Mouse (Mus musculus): ENCODE data around the gene H2al2a. TPM values are rescaled to one million over a fixed set of nuclear protein-coding genes. Genes with fewer than 3 reads are reported as not detected.
"Not testable (repeated sequence)": the region's sequence is repeated elsewhere in the genome, so short reads cannot be mapped to it uniquely, and the experiment has no call there.

H2al2a gene
- total RNA-seq, 2 experiments from 2014 or later = not detected

- intact Hi-C loops (cut with DNase I) = no loop called here
- DNase-seq = no peak
These were observed 14.0 kb downstream of the H2al2a start for GRCm38 (mm10) chr2:17982747-17983146.

- intact Hi-C loops (cut with DNase I) = no loop called here
- DNase-seq = no peak
These were observed 18.1 kb downstream of the H2al2a start for GRCm38 (mm10) chr2:17978706-17979105.

DNA sequence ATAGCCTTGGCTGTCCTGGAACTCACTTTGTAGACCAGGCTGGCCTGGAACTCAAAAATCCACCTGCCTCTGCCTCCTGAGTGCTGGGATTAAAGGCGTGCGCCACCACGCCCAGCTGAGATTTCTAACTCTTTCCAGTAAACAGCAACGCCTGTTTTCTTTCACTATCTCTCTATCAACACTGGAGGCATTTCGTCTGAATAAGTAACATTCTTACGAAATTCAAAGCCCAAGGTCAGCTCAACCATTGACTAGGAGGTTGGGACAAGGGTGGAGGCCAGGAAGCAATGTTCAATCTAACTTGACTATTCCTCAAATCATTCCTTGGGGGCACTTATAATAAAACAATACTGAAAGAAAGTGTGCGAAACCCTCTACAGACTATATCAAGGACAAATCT is 18.5 kb downstream of the H2al2a start:
- DNase-seq; intact Hi-C loops (cut with DNase I): not testable (repeated sequence)

DNA sequence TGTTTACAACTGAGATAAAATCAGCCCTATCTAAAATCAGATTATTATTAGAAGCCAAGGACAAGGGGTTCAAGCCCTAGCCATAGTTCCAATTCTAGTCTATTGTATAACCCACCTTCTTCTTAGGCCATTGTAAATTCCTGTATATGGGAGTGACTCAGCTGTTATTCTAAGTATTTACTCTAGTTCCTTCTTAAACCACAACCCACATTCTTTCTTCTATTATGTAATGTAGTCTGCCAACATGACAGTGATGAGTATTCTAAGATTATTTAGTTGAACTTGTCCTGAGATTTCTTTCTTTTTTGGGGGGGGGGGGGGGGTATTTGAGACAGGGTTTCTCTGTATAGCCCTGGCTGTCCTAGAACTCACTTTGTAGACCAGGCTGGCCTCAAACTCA is 19.1 kb downstream of the H2al2a start:
- intact Hi-C loops (cut with DNase I) = not testable (repeated sequence)

DNA sequence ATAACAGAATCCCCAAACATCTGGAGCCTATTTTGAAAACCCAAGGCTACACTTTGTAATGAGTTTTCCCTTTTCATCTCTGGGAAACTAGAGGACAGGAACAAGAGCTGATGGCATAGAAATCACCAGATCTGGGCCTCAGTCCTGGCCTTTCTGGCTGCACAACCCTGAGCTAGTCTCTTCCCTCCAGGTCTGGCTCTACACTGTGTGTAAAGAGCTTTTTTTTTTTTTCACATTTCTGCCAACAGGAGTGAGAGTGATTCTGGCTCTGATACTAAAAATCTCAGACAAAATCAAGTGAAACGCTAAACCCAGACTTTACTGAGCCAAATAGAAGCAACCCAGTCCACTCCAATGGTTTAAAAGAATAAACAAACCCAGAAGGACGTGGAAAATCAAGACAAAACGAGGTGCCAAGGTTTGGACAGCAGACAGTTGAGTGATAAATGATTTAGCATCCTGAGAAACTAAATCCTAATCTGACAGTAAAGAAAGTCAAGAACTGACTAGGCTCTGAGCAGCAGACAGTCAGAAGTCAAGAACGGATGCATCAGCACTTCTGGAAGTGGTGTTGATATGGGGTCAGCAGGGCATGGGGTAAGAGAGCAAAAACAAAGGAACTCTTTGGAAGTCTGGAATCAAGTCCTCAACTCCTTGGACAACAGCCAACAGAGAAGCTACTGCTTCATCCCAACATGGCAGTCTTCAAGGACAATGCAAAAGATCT is 21.0 kb downstream of the H2al2a start:
- intact Hi-C loops (cut with DNase I) = no loop called here
- DNase-seq = no peak

More for the DNA sequence above, 19.1 kb downstream of the H2al2a start:
- DNase-seq = not testable (repeated sequence)

DNA sequence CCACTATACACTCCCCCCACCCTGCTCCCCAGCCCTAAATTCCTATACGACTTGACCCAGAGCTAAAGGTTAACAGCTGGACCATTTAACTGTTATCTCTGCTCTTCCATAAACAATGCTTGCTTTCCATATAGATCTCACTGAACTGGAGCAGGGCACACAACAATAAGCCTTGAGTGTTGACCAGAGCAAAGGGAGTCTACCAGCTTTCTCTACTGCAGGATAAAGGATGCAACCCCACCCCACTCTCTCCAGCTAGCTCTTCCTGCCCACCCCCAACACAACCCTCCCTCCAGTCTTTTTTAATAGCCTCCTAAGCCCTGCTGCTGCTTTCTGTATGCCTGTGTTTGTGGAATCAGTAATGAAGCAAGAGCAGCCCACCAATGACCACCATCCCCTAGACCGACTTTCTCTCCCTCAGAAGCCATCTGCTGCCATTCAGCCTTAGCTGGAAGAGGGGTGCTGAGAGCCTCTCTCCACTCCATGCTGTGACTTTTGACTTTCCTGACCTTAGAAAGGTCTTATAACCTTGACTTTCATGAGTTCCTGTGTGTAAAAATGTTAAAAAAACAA is 22.8 kb downstream of the H2al2a start:
- intact Hi-C loops (cut with DNase I) = no loop called here
- DNase-seq = no peak

DNA sequence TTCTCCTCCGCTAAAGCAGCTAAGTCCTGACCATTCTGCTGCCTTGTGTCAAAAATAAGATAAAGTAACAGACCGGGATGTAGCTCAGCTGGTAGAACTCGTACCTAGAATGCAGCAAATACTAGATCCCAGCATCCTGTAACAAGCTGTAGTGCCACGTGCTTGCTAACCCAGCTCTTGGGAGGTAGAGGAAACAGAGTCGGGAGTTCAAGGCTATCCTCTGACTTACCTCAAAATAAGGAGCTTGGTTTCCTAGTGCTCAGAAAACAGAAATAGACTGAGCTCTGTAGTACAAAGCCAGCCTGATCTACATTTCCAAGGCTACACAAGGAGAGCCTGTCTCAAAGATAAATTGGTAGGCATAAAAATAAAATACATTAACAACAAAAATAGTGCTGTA is 23.5 kb downstream of the H2al2a start:
- intact Hi-C loops (cut with DNase I) = no loop called here
- DNase-seq = no peak

- DNase-seq = no peak
- intact Hi-C loops (cut with DNase I) = no loop called here
These were observed 23.9 kb downstream of the H2al2a start for GRCm38 (mm10) chr2:17972843-17973242.

DNA sequence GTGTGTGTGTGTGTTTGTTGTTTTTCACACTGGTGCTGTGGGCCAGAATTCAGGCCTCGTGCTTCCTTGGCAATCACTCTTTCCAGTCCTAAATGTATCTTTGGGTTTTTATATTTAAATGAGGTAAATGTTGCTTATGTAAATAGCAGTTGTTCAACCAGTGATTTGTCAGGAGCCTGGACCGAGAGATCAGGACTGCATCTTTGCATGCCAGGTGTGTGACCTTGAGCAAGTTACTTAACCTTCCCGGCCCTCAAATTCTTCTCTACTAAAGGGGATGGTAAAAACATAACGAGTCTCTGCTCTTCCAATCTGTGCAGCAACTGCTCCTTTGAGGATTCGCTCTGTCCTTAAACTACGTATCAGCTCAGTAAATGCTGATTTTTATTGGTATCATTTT is 25.4 kb downstream of the H2al2a start:
- intact Hi-C loops (cut with DNase I) = no loop called here
- DNase-seq = no peak

DNA sequence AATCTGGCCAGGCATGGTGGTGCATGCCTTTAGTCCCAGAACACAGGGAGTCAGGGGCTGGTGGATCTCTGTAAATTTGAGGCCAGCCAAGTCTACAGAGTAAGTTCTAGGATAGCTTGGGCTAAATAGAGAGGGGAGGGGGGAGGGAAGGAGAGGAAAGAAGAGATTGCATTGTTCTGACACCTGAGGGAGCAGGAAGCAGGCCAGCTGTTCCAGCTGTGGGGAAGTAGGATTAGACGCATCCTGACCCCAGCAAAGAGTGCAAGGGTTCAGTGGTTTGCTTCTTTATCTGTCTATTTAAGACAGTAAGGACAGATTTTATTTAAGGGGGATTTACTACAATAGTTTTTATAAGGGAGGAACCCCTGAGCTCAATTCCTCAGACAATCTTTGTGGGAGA is 26.1 kb downstream of the H2al2a start:
- intact Hi-C loops (cut with DNase I) = no loop called here
- no peak for DNase-seq

DNA sequence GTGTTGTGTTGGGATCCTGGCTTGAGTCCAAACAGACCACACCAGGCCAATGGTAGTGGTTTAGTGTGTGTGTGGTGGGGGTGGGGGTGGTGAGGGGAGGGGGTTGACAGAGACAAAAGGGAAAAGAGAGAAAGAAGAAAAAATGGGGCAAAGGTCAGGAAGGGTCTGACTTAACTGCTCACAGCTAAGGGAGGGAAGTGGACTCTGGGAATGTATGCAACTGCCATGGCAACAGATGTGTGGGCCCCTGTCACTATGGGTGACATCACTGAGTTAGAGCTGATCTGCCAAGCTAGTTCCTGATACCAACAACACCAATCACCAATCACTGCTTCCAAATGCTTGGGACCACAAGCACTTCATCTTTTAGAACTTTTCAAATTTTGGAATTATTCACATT is 26.6 kb downstream of the H2al2a start:
- no peak for DNase-seq
- intact Hi-C loops (cut with DNase I) = no loop called here

- intact Hi-C loops (cut with DNase I) = no loop called here
- DNase-seq = no peak
These were observed 28.2 kb downstream of the H2al2a start for GRCm38 (mm10) chr2:17968571-17968970.

GRCm38 (mm10) chr2:17968037-17968436 is 28.7 kb downstream of the H2al2a start:
- intact Hi-C loops (cut with DNase I); DNase-seq: not testable (repeated sequence)

DNA sequence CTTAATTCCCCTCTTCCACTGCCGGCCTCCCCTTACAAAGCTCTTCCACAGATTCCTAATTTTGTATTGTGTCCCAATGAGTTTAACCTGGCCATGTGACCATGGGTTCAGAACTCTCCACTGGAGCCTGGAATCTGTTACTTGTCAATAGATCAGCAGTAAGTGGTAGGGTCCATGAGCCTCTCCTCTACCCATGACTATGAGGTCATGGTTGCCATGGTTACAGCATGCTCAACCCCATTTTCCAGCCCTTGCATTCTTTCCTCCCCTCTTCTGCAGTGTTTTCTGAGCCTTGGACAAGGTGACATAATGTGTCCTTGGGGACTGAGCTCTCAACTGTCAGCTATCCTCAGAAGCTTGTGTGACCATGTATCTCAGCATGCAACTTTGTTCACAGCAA is 37.3 kb downstream of the H2al2a start:
- intact Hi-C loops (cut with DNase I) = no loop called here
- DNase-seq = no peak

GRCm38 (mm10) chr2:17946875-17947274 is 49.9 kb downstream of the H2al2a start:
- intact Hi-C loops (cut with DNase I) = loop anchor here (10.0 kb wide), 1 partner anchor 258 kb away; no protein-coding TSS in a partner anchor

More at GRCm38 (mm10) chr2:17946875-17947274, 49.9 kb downstream of the H2al2a start:
- DNase-seq = no peak

Other genes starting within 250 kb of the H2al2a start
- 1 to 10 TPM; 3.0 to 4.2 TPM for gene A930004D18Rik, start 40.8 kb upstream of the H2al2a start, total RNA-seq (2021)
- gene Skida1, start 52.1 kb upstream of the H2al2a start, total RNA-seq (2021) = 1 to 10 TPM; 4.8 to 5.7 TPM
- 10 to 100 TPM; 40.6 to 43.1 TPM for gene Mllt10, start 58.3 kb upstream of the H2al2a start, total RNA-seq (2021)